Mouse (Mus musculus) neural tube, embryonic 12.5 days (tissue): Measurements from ENCODE around the gene Apba2. TPM values are rescaled to one million over a fixed set of nuclear protein-coding genes. Genes with fewer than 3 reads are reported as not detected.

Source experiments
- ATAC-seq: fragments of 200-750 bp; cut with Nextera tagmentation; 2 replicates; pipeline ENCODE4 v1.8.0; 2017; ENCODE audit warnings: low read depth, mild to moderate bottlenecking, moderate TSS enrichment, moderate library complexity; ENCODE audit not compliant: low FRiP score
- H3K27ac ChIP-seq: fragments of 300-500 bp; sonication (generic); 2 replicates; pipeline ENCODE4 v1.5.1; 2016
- H3K27me3 ChIP-seq: fragments of 300-500 bp; sonication (generic); replicated peaks from 2 replicates; pipeline ENCODE4 v1.6.1; 2016; ENCODE audit warnings: mild to moderate bottlenecking
- H3K36me3 ChIP-seq: fragments of 300-500 bp; sonication (generic); 2 replicates; pipeline ENCODE4 v1.6.1; 2016; ENCODE audit warnings: mild to moderate bottlenecking
- H3K4me1 ChIP-seq: fragments of 300-500 bp; sonication (generic); 2 replicates; pipeline ENCODE4 v1.6.1; 2016
- H3K4me2 ChIP-seq: fragments of 300-500 bp; sonication (generic); replicated peaks from 2 replicates; pipeline ENCODE4 v1.6.1; 2016; ENCODE audit warnings: mild to moderate bottlenecking
- H3K4me3 ChIP-seq: fragments of 300-500 bp; sonication (generic); 2 replicates; pipeline ENCODE4 v1.5.1; 2016
- H3K9ac ChIP-seq: fragments of 300-500 bp; sonication (generic); 2 replicates; pipeline ENCODE4 v1.6.1; 2016; ENCODE audit warnings: mild to moderate bottlenecking
- H3K9me3 ChIP-seq: fragments of 300-500 bp; sonication (generic); 2 replicates; pipeline ENCODE4 v1.6.1; 2016; ENCODE audit warnings: mild to moderate bottlenecking
- WGBS: fragments of 180-500 bp; shearing (Covaris S2); methylation state at CpG from one replicate; pipeline ENCODE4 v1.1.7; 2016; 5-methylcytosine and 5-hydroxymethylcytosine counted together
- polyA plus RNA-seq: library from polyadenylated mRNA; unstranded; fragments of >200 nt; fragmentation: Nextera tagmentation; extraction: Ambion mirVana; gene quantifications from 2 replicates; pipeline ENCODE4 v1.2.1, GENCODE M21; 2016

Apba2 gene
- polyA plus RNA-seq, 1 experiment from 2014 or later: 159 TPM

DNA sequence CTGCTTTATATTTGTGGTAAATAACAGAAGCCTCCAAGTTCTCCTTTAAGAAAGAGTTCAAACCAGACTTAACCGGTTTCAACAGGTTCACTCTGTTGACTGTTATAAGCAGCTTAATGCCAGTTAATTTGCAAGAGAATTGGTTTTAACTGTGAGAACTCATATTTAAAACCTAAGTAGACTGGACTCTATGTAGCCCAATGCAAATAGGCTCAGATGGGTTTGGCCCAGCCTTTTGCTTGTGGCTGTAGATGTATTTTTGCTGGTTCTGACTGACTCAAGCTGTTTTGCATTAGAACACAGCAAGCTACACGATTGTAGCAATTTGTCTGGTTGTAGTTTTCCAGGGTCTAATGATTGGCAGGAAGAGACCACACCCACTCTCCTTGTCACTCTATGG is 214.8 kb downstream of the Apba2 start:
- WGBS: 84% methylated on average over 2 of the region's 2 CpGs
- no peak overlapping the region for H3K9ac ChIP-seq
- no peak overlapping the region for H3K4me3 ChIP-seq
- no peak overlapping the region for H3K4me2 ChIP-seq
- H3K36me3 ChIP-seq: 0 out of 2 replicates have a peak, but pooled peaks cover 4% of the 10 kb centered on the region
- H3K9me3 ChIP-seq: no peaks in the 10 kb centered on the region
- no peaks in the 10 kb centered on the region for H3K27me3 ChIP-seq
- no peak overlapping the region for H3K27ac ChIP-seq
- H3K4me1 ChIP-seq: no peaks in the 10 kb centered on the region
- ATAC-seq: no peak

DNA sequence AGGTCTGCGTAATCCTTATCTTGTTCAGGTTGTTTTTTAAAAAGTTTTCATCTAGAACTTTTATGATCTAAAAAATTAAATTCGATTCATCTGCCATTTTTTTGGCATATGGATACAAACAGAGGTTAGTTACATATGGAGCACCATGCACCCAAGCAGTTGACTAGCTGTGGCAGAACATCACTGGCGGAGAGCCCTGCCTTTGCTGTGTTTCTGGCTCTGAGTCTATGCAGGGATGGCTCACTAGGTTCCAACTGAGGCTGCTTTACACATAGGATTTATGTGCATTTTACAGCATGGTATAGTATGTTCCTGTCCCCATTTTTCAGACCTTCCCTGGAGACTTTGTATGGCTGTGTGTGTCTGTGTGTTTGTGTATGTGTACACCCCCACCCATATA is 221.8 kb downstream of the Apba2 start:
- no peaks in the 10 kb centered on the region for H3K36me3 ChIP-seq
- no peaks in the 10 kb centered on the region for H3K4me1 ChIP-seq
- no peak overlapping the region for H3K4me2 ChIP-seq
- H3K9ac ChIP-seq: no peak overlapping the region
- no peak overlapping the region for H3K27ac ChIP-seq
- ATAC-seq: no peak
- no peaks in the 10 kb centered on the region for H3K9me3 ChIP-seq
- WGBS: 92% methylated on average over 3 of the region's 3 CpGs
- no peaks in the 10 kb centered on the region for H3K27me3 ChIP-seq
- no peak overlapping the region for H3K4me3 ChIP-seq

GRCm38 (mm10) chr7:64724409-64724808 is 222.9 kb downstream of the Apba2 start:
- Histone ChIP-seq H3K27ac (no peak overlapping the region), H3K4me3 (no peak overlapping the region), H3K36me3 (no peaks in the 10 kb centered on the region; the same call in 1 of the 2 replicates), H3K9me3 (no peaks in the 10 kb centered on the region), H3K27me3 (no peaks in the 10 kb centered on the region), H3K9ac (no peak overlapping the region), H3K4me1 (peaks cover 4% of the 10 kb centered on the region; the same call in 1 of the 2 replicates), H3K4me2 (no peak overlapping the region)
- no peak for ATAC-seq
- WGBS: 92% methylated on average over 1 of the region's 1 CpGs

- H3K4me3 ChIP-seq: no peak overlapping the region
- no peaks in the 10 kb centered on the region; the same call in 1 of the 2 replicates for H3K36me3 ChIP-seq
- peaks cover 7% of the 10 kb centered on the region; the same call in 1 of the 2 replicates for H3K4me1 ChIP-seq
- no peak overlapping the region for H3K27ac ChIP-seq
- ATAC-seq: no peak
- no peaks in the 10 kb centered on the region for H3K9me3 ChIP-seq
- H3K4me2 ChIP-seq: no peak overlapping the region
- H3K27me3 ChIP-seq: no peaks in the 10 kb centered on the region
- no peak overlapping the region for H3K9ac ChIP-seq
- WGBS: 82% methylated on average over 6 of the region's 6 CpGs
Observed at GRCm38 (mm10) chr7:64725967-64726695, 224.6 kb downstream of the Apba2 start.

DNA sequence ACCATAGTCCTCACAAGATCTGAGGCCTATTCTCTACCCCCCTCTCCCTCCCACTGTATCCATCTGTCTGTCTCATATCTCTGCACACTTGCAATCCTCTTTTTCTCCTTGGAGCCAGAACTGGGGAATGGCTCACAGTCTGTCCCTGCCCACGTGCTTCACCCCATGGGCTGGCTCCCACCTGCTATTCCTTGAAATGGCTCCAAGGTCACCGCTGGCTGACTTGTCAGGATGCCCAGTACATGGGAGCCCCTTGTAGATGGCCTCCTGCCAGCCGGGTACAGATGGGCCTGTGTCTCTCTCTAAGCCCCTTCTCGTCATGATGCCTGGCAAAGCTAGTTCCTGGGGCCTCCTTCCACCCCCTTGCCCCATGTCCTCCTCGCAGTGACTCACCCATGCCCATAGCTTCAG is 226.7 kb downstream of the Apba2 start:
- no peaks in the 10 kb centered on the region for H3K27me3 ChIP-seq
- no peaks in the 10 kb centered on the region; the same call in 1 of the 2 replicates for H3K36me3 ChIP-seq
- peaks cover 7% of the 10 kb centered on the region; the same call in 1 of the 2 replicates for H3K4me1 ChIP-seq
- H3K27ac ChIP-seq: no peak overlapping the region
- 91% methylated on average over 5 of the region's 5 CpGs for WGBS
- H3K4me2 ChIP-seq: no peak overlapping the region
- no peak for ATAC-seq
- no peak overlapping the region for H3K9ac ChIP-seq
- no peaks in the 10 kb centered on the region for H3K9me3 ChIP-seq
- H3K4me3 ChIP-seq: no peak overlapping the region

- H3K4me1 ChIP-seq: peaks cover 7% of the 10 kb centered on the region; the same call in 1 of the 2 replicates
- H3K4me2 ChIP-seq: no peak overlapping the region
- no peak for ATAC-seq
- H3K9me3 ChIP-seq: no peaks in the 10 kb centered on the region
- no peak overlapping the region for H3K4me3 ChIP-seq
- no peak overlapping the region for H3K9ac ChIP-seq
- no peak overlapping the region for H3K27ac ChIP-seq
- 93% methylated on average over 3 of the region's 3 CpGs for WGBS
- no peaks in the 10 kb centered on the region for H3K27me3 ChIP-seq
- no peaks in the 10 kb centered on the region; the same call in 1 of the 2 replicates for H3K36me3 ChIP-seq
Observed at GRCm38 (mm10) chr7:64728816-64729215, 227.3 kb downstream of the Apba2 start.

DNA sequence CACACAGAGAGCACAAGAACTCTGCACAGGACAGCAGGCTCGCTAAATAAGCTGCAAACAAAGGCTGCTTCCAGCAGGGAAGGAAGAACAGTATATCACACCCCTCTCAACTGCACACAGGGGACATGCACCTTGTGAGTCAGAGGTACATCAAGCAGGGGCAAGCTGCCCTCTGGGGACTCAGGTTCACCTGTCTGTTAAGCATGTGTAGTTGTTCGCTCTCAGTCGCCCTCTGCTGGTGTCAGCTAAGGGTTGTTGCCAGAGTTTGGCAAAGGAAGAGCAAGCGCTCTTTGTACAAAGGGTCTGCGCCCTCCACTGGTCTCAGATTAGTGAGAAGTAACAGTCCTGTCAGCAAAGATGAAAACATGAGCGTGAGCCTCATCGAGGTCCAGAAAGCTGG is 228.3 kb downstream of the Apba2 start:
- peak; percentile 64 for ATAC-seq
- H3K4me1 ChIP-seq: peaks cover 7% of the 10 kb centered on the region; the same call in 1 of the 2 replicates
- H3K27me3 ChIP-seq: no peaks in the 10 kb centered on the region
- H3K4me3 ChIP-seq: no peak overlapping the region
- H3K27ac ChIP-seq: no peak overlapping the region
- no peak overlapping the region for H3K4me2 ChIP-seq
- no peaks in the 10 kb centered on the region for H3K9me3 ChIP-seq
- WGBS: 32% methylated on average over 7 of the region's 7 CpGs
- H3K36me3 ChIP-seq: peaks cover 4% of the 10 kb centered on the region; the same call in 1 of the 2 replicates
- no peak overlapping the region for H3K9ac ChIP-seq

GRCm38 (mm10) chr7:64739131-64739530 is 237.6 kb downstream of the Apba2 start:
- ATAC-seq: peak; percentile 30; the same call in 1 of the 2 replicates
- Histone ChIP-seq H3K4me1 (peaks cover 33% of the 10 kb centered on the region), H3K9me3 (no peaks in the 10 kb centered on the region), H3K27me3 (no peaks in the 10 kb centered on the region), H3K36me3 (peaks cover 12% of the 10 kb centered on the region), H3K4me2 (no peak overlapping the region), H3K27ac (no peak overlapping the region), H3K9ac (no peak overlapping the region), H3K4me3 (no peak overlapping the region)
- 17% methylated on average over 11 of the region's 11 CpGs for WGBS

DNA sequence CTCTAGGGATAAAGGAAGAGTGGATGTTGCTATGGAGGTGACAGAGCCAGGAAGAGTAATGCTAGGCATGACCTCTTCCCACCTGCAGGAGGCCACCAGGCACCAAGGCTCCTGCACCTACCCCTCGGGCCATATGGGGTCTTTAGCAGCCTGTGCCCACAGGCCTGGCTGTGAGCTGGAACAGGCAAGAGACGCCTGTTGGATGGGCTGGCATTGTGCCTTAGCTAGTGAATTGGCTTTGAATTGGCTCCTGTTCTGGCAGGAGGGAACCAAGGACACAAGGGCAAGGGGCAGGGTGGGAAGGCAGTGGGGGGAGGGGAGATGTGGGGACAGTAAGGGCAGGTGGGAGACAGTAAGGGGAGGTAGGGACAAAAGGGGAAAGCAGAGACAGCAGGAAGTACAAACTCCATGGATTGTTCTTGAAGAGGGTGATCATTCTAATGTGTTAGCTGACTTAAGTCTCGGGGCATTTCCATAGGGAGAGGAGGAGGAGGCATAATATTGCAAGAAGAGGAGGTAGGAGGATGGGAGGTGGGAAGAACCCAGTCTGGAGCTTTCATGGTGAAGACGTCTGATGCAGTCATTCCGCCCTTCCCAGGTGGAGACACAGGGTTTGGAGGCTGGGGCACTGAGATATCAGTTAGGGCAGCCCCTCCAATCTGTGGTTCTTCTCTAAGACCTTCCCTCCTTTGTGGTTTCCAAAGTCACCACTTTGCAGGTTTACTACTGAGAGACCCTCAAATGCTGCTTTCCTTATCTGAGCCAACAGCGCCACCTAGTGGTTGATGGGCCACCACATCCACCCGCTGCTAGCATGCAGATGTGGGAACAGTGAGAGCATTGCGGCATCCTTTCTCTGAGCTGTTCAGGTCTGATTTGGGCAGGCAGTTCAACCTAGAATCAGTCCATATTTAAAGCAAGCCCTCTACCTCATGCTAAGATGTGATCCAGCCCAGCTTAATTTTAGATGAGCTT is 240.1 kb downstream of the Apba2 start:
- Histone ChIP-seq H3K4me2 (no peak overlapping the region), H3K36me3 (peaks cover 29% of the 10 kb centered on the region), H3K9ac (no peak overlapping the region), H3K27ac (no peak overlapping the region), H3K9me3 (no peaks in the 10 kb centered on the region), H3K4me1 (peaks cover 33% of the 10 kb centered on the region), H3K27me3 (no peaks in the 10 kb centered on the region), H3K4me3 (no peak overlapping the region)
- peak; percentile 65 for ATAC-seq
- WGBS: 27% methylated on average over 8 of the region's 8 CpGs

- no peak overlapping the region for H3K9ac ChIP-seq
- 87% methylated on average over 7 of the region's 7 CpGs for whole genome bisulfite sequencing
Observed at GRCm38 (mm10) chr7:64743610-64744009, 242.1 kb downstream of the Apba2 start.

DNA sequence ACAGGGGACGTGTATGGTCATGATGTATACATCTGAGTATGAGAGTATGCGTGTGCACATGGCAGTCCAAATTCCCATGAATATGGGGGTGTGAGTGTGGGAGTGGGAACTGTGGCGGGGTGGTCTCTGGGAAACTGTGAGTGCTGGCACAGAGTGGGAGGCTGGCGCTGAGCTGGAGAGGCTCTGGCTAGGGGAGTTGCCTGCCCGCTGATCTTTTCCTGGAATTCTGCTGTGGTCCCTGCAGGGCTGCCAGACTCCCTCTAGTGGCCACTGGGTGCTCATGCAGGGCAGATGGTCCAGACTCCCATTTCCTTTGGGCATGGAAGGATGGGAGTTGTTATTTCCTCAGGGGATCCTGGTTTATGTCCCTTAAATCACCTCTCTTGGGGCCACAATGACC is 250.0 kb downstream of the Apba2 start:
- Histone ChIP-seq H3K4me3 (no peak overlapping the region), H3K9me3 (no peaks in the 10 kb centered on the region), H3K27ac (no peak overlapping the region), H3K9ac (no peak overlapping the region), H3K36me3 (peaks cover 22% of the 10 kb centered on the region), H3K4me2 (no peak overlapping the region), H3K27me3 (no peaks in the 10 kb centered on the region), H3K4me1 (peaks cover 8% of the 10 kb centered on the region; the same call in 1 of the 2 replicates)
- WGBS: 36% methylated on average over 5 of the region's 5 CpGs
- ATAC-seq: peak; percentile 74

More at GRCm38 (mm10) chr7:64743610-64744009, 242.1 kb downstream of the Apba2 start:
- H3K4me1 ChIP-seq: peaks cover 26% of the 10 kb centered on the region
- no peak overlapping the region for H3K4me3 ChIP-seq
- peaks cover 37% of the 10 kb centered on the region for H3K36me3 ChIP-seq
- no peaks in the 10 kb centered on the region for H3K9me3 ChIP-seq
- no peaks in the 10 kb centered on the region for H3K27me3 ChIP-seq
- no peak overlapping the region for H3K4me2 ChIP-seq
- H3K27ac ChIP-seq: no peak overlapping the region
- no peak for ATAC-seq

GRCm38 (mm10) chr7:64752133-64752532 is 250.6 kb downstream of the Apba2 start:
- Histone ChIP-seq H3K9ac (no peak overlapping the region), H3K9me3 (no peaks in the 10 kb centered on the region), H3K4me3 (no peak overlapping the region), H3K36me3 (peaks cover 22% of the 10 kb centered on the region), H3K4me1 (peaks cover 8% of the 10 kb centered on the region; the same call in 1 of the 2 replicates), H3K4me2 (no peak overlapping the region), H3K27me3 (no peaks in the 10 kb centered on the region), H3K27ac (no peak overlapping the region)
- no peak for ATAC-seq
- WGBS: 95% methylated on average over 7 of the region's 7 CpGs
